Mouse (Mus musculus) hindbrain, embryonic 11.5 days (tissue): ENCODE measurements around the gene Chaf1a. TPM values are rescaled to one million over a fixed set of nuclear protein-coding genes. Genes with fewer than 3 reads are reported as not detected.
A peak's percentile ranks its signal among the peaks of the same experiment; 100 is the strongest.

ENCODE experiments used
- ATAC-seq: fragments of 200-750 bp; cut with Nextera tagmentation; 2 replicates; pipeline ENCODE4 v1.8.0; 2017; ENCODE audit warnings: mild to moderate bottlenecking, moderate TSS enrichment, moderate library complexity; ENCODE audit not compliant: low FRiP score
- DNase-seq: peaks from one replicate; pipeline ENCODE4 v3.0.0-alpha.2; 2015; ENCODE audit warnings: low spot score
- H3K27ac ChIP-seq: fragments of 300-500 bp; sonication (generic); 2 replicates; pipeline ENCODE4 v1.5.1; 2014; ENCODE audit warnings: mild to moderate bottlenecking, low read depth, low read length
- H3K27me3 ChIP-seq: fragments of 300-500 bp; sonication (generic); 2 replicates; pipeline ENCODE4 v1.6.1; 2014; ENCODE audit warnings: mild to moderate bottlenecking, low read length, moderate library complexity, mixed read lengths; ENCODE audit not compliant: control insufficient read depth, insufficient read depth
- H3K36me3 ChIP-seq: fragments of 300-500 bp; sonication (generic); 2 replicates; pipeline ENCODE4 v1.6.1; 2014; ENCODE audit warnings: mild to moderate bottlenecking, low read length, moderate library complexity, mixed read lengths; ENCODE audit not compliant: control insufficient read depth, insufficient read depth
- H3K4me1 ChIP-seq: fragments of 300-500 bp; sonication (generic); replicated peaks from 2 replicates; pipeline ENCODE4 v1.6.1; 2014; ENCODE audit warnings: low read length, mixed read lengths; ENCODE audit not compliant: control insufficient read depth, insufficient read depth
- H3K4me2 ChIP-seq: fragments of 300-500 bp; sonication (generic); replicated peaks from 2 replicates; pipeline ENCODE4 v1.6.1; 2014; ENCODE audit warnings: mild to moderate bottlenecking, low read depth, low read length
- H3K4me3 ChIP-seq: fragments of 300-500 bp; sonication (generic); 2 replicates; pipeline ENCODE4 v1.5.1; 2014; ENCODE audit warnings: low read depth, low read length
- H3K9ac ChIP-seq: fragments of 300-500 bp; sonication (generic); 2 replicates; pipeline ENCODE4 v1.6.1; 2014; ENCODE audit warnings: low read depth, low read length
- H3K9me3 ChIP-seq: fragments of 300-500 bp; sonication (generic); 2 replicates; pipeline ENCODE4 v1.6.1; 2016; ENCODE audit warnings: low read length; ENCODE audit not compliant: control insufficient read depth
- WGBS: fragments of 180-500 bp; shearing (Covaris S2); extraction: QIAGEN DNeasy Blood & Tissue Kit; methylation state at CpG from one replicate; pipeline ENCODE4 v1.1.7; 2014; 5-methylcytosine and 5-hydroxymethylcytosine counted together
- polyA plus RNA-seq: library from polyadenylated mRNA; unstranded; fragments of >200 nt; fragmentation: Nextera tagmentation; extraction: Ambion mirVana; gene quantifications from 2 replicates; pipeline ENCODE4 v1.2.1, GENCODE M21; 2014

Gene Chaf1a
- polyA plus RNA-seq, 1 experiment from 2014 or later, result 16.1 TPM

GRCm38 (mm10) chr17:56023386-56023785 lies 16.9 kb upstream of the Chaf1a start:
- Histone ChIP-seq H3K9ac (no peak overlapping the region), H3K4me1 (peaks cover 3% of the 10 kb centered on the region; the same call in 1 of the 2 replicates), H3K9me3 (no peaks in the 10 kb centered on the region), H3K36me3 (peaks cover under 1% of the 10 kb centered on the region; the same call in 1 of the 2 replicates), H3K4me3 (no peak overlapping the region), H3K4me2 (no peak overlapping the region), H3K27ac (0 out of 2 replicates have a peak overlapping the region, but pooled peaks have one; percentile 3), H3K27me3 (no peaks in the 10 kb centered on the region)
- 86% methylated on average over 5 of the region's 5 CpGs for WGBS
- no peak for DNase-seq
- no peak for ATAC-seq

GRCm38 (mm10) chr17:56024476-56024875 lies 15.8 kb upstream of the Chaf1a start:
- no peak overlapping the region for H3K4me2 ChIP-seq
- DNase-seq (no peak), ATAC-seq (no peak)
- no peaks in the 10 kb centered on the region for H3K9me3 ChIP-seq
- no peak overlapping the region for H3K27ac ChIP-seq
- H3K9ac ChIP-seq, result no peak overlapping the region
- peaks cover 3% of the 10 kb centered on the region; the same call in 1 of the 2 replicates for H3K4me1 ChIP-seq
- 81% methylated on average over 2 of the region's 2 CpGs for WGBS
- H3K4me3 ChIP-seq, result no peak overlapping the region
- peaks cover 1% of the 10 kb centered on the region; the same call in 1 of the 2 replicates for H3K36me3 ChIP-seq
- no peaks in the 10 kb centered on the region for H3K27me3 ChIP-seq

- peaks cover 3% of the 10 kb centered on the region; the same call in 1 of the 2 replicates for H3K4me1 ChIP-seq
- no peaks in the 10 kb centered on the region for H3K27me3 ChIP-seq
- H3K36me3 ChIP-seq, result peaks cover 2% of the 10 kb centered on the region; the same call in 1 of the 2 replicates
- WGBS, result 84% methylated on average over 5 of the region's 5 CpGs
- H3K4me2 ChIP-seq, result no peak overlapping the region
- ATAC-seq, result no peak
- no peak overlapping the region for H3K27ac ChIP-seq
- no peak overlapping the region for H3K4me3 ChIP-seq
- no peak overlapping the region for H3K9ac ChIP-seq
- H3K9me3 ChIP-seq, result no peaks in the 10 kb centered on the region
- no peak for DNase-seq
Measured at GRCm38 (mm10) chr17:56024931-56025330, 15.3 kb upstream of the Chaf1a start.

GRCm38 (mm10) chr17:56026303-56026702 lies 13.9 kb upstream of the Chaf1a start:
- ATAC-seq (no peak), DNase-seq (no peak)
- Histone ChIP-seq H3K4me1 (peaks cover 3% of the 10 kb centered on the region; the same call in 1 of the 2 replicates), H3K9me3 (no peaks in the 10 kb centered on the region), H3K27ac (no peak overlapping the region), H3K27me3 (no peaks in the 10 kb centered on the region), H3K9ac (no peak overlapping the region), H3K4me3 (no peak overlapping the region), H3K4me2 (no peak overlapping the region), H3K36me3 (peaks cover 5% of the 10 kb centered on the region; the same call in 1 of the 2 replicates)
- WGBS, result 100% methylated on average over 1 of the region's 1 CpGs

- DNase-seq (no peak), ATAC-seq (no peak)
- H3K4me2 ChIP-seq, result no peak overlapping the region
- no peak overlapping the region for H3K27ac ChIP-seq
- 80% methylated on average over 1 of the region's 1 CpGs for WGBS
- H3K4me3 ChIP-seq, result no peak overlapping the region
- H3K9me3 ChIP-seq, result no peaks in the 10 kb centered on the region
- H3K9ac ChIP-seq, result no peak overlapping the region
- H3K4me1 ChIP-seq, result peaks cover 3% of the 10 kb centered on the region; the same call in 1 of the 2 replicates
- H3K36me3 ChIP-seq, result peaks cover 5% of the 10 kb centered on the region; the same call in 1 of the 2 replicates
- H3K27me3 ChIP-seq, result no peaks in the 10 kb centered on the region
Measured at GRCm38 (mm10) chr17:56026881-56027280, 13.4 kb upstream of the Chaf1a start.

GRCm38 (mm10) chr17:56027801-56028441 lies 12.3 kb upstream of the Chaf1a start:
- Histone ChIP-seq H3K36me3 (peaks cover 5% of the 10 kb centered on the region; the same call in 1 of the 2 replicates), H3K4me1 (peaks cover 2% of the 10 kb centered on the region; the same call in 1 of the 2 replicates), H3K27me3 (no peaks in the 10 kb centered on the region), H3K27ac (no peak overlapping the region), H3K4me3 (no peak overlapping the region), H3K9me3 (no peaks in the 10 kb centered on the region), H3K9ac (no peak overlapping the region), H3K4me2 (no peak overlapping the region)
- ATAC-seq, result no peak
- no peak for DNase-seq
- 91% methylated on average over 5 of the region's 5 CpGs for WGBS

GRCm38 (mm10) chr17:56030238-56030870 lies 9.9 kb upstream of the Chaf1a start:
- Histone ChIP-seq H3K27ac (no peak overlapping the region), H3K27me3 (no peaks in the 10 kb centered on the region), H3K9me3 (no peaks in the 10 kb centered on the region), H3K9ac (no peak overlapping the region), H3K4me2 (no peak overlapping the region), H3K36me3 (peaks cover 10% of the 10 kb centered on the region; the same call in 1 of the 2 replicates), H3K4me3 (no peak overlapping the region), H3K4me1 (peaks cover 9% of the 10 kb centered on the region; the same call in 1 of the 2 replicates)
- ATAC-seq (no peak), DNase-seq (no peak)
- WGBS, result 94% methylated on average over 9 of the region's 9 CpGs

- ATAC-seq, result no peak
- Histone ChIP-seq H3K4me1 (peaks cover 10% of the 10 kb centered on the region; the same call in 1 of the 2 replicates), H3K9ac (no peak overlapping the region), H3K9me3 (no peaks in the 10 kb centered on the region), H3K4me2 (no peak overlapping the region), H3K27ac (no peak overlapping the region), H3K27me3 (no peaks in the 10 kb centered on the region), H3K4me3 (no peak overlapping the region), H3K36me3 (peaks cover 10% of the 10 kb centered on the region; the same call in 1 of the 2 replicates)
- WGBS, result 77% methylated on average over 5 of the region's 5 CpGs
- DNase-seq, result no peak
Measured at GRCm38 (mm10) chr17:56030919-56031318, 9.3 kb upstream of the Chaf1a start.
